Mouse (Mus musculus) thymus, postnatal 10 days (tissue): Measurements from ENCODE around the gene Cdc14b.

Experiments
- DNase-seq, 2 experiments: peaks; one replicate each; pipeline ENCODE4 v3.0.0; 2021; ENCODE audit warnings: low spot score in 2 of 2

The Cdc14b gene

DNA sequence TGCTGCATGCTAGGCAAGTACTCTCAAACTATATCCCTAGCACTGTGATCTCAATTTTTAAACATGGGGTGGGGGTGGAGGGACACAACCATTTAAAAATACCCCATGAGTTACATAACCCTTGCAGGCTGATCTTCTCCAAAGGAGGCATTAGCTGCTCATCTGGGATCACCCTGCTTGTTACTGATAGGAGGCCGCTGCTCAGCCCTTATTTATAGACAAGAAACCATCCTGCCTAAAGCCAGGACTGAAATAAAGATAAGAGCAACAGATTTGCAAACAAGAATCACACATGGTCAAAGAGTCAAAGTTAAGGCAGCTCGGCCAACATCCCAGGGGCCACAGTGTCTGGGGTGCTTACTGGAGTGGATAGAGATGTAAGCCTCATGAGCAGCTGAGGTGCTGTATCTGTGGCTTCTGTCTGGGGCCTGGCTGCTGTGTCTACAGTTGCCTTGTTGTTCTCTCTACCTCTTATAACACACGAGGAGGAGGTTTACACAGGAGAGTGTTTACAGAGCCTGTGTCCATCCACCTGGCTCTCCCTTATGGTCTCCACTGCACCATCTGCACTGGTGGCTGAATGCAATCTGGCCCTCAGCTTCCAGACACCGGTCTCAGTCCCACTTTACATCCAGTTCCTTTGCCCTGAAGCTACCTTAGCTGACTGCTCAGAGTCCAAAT, 38.0 kb downstream of the Cdc14b start:
- no peak for DNase-seq

DNA sequence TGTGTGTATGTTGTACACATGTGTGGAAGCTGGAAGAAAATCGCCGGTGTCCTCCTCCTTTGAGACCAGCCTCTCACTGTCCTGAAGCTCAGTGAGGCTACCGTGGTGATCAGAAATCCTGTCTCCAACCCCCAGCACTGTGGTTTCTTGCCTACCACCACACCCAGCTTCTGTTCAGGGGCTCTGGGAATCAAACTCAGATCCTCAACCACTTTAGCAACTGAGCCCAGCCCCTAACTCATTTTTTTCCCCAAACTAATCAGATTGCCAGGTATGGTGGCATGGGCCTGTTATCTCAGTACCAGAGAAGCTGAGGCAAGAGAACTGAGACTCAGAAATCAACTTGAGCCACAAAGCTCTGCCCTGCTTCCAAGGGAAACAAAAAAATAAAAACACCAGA, 39.3 kb downstream of the Cdc14b start:
- no peak for DNase-seq

DNA sequence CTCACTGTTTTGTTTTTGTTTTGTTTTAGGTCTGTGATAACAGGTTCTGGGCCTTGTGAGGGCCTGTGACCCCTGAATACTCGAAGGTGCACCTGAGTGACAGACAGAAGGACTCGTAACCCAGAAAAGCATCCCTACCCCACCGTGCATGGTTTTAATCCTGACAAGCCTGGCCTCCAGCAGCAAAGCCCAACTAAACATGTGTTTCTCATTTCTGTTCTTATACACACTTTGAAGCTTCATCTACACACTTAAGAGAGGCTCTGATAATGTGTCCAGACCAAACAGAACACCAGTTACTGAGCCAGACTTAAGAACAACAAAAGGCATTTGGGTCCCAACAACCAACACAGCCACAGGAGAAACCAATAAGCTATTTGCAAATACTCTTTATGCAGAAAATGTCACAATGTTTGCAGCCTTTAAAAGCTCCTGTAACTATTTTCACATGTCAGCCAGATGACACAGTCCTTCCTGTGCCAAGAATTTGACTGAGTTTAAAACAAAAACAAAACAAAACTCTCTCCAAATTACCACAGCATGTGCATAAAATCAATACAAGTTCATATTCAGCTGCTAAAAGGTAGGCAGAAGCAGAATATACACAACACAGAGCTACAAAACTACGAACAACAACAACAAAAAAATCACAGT, 39.9 kb downstream of the Cdc14b start:
- DNase-seq: no peak

DNA sequence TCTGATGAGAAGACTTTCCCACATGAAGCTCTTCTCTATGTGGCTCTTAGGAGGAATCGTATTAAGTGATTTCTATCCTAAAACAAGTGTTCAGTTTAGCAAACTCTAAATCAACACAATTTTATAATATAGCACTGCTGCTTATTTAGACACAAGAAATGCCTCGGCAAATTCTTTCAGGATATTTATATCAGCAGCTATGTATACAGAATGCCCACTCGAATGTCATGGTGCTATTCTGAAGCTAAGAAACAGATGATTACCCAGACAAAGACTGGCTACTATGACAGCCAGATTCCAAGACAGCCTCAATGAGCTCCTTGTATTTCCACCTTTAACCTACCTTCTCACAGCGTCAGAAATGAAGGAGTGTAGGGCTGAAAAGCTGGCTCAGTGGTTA, 42.0 kb downstream of the Cdc14b start:
- DNase-seq: no peak

DNA sequence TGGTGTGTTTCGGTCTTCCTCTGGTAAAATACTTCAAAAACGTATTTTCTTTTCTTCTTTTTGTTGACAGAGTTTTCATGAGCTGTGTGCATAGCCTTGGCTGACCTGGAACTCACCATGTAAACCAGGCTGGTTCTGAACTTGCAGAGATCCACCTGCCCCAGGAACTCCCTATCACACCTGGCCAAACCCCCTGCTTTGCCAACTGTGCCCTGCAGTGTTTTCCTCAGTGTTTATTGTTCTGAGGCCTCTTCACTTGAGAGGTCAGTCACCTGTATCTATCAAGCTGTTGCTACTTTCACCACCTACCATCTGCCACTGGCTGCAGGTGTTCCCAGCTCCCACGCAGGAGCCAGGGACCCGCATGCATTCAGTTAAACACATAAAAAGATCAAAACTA, 48.4 kb downstream of the Cdc14b start:
- DNase-seq: no peak

DNA sequence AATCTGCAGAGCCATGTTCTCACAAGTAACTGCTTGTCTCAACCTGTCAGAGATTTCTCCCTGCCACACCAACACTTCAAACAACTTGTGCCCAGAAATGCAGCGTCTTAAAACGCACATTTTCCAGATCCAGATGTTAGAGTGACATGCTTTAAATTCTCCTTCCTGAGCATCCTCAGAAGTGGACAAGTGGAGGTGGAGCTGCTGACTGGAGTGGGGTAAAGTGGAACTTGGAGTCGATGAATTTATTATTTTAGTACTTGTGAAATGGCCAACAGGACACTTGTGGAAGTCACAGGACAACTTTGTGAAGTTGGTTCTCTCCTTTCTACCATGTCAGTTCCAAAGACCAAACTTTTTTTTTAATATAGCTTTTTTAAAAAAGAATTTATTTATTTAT, 49.4 kb downstream of the Cdc14b start:
- DNase-seq: no peak

DNA sequence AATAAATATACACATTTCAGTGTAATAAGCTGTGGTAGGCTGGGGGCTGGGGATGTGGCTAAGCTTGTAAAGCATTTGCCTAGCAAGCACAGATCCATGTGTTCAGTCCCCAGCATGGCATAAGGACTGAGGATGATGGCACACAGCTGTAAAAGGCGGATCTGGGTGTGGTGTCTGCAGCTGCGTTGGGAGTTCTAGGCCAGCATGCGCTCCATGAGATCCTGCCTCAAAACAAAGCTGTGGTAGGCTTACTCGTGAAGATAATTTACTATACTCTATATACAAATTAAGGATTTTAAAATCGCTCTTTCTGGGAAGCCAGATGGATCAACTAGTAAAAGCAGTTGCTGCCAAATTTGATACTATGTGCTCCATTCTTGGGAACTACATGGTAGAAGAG, 60.2 kb downstream of the Cdc14b start:
- no peak for DNase-seq

DNA sequence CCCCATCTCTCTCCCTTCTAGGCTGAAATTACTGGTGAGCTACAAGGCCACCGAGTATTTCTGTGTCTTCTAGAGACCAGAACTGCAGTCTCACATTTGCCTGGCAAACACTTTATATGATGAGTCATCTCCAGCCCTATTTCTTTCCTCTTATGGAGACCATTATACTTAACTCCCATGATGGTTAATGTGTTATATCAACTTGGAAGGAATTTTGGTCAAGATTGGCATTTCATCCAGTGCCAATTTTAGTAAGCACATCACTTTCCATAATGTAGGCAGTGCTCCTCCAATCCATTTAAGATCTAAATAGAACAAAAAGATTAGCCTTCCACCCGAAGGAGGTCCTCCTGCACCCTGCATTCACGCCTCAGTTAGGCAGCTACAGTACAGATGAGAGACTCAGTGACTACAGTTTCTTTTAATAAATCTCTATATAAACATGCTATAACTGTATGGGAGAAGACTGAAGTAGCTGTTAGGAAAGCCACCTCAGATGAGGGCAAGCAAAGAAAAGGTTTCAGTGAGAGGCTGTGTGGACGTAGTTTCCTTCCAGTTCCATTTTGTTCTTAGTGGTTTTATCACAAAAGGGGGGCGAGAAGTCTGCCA, 63.0 kb downstream of the Cdc14b start:
- DNase-seq: no peak

DNA sequence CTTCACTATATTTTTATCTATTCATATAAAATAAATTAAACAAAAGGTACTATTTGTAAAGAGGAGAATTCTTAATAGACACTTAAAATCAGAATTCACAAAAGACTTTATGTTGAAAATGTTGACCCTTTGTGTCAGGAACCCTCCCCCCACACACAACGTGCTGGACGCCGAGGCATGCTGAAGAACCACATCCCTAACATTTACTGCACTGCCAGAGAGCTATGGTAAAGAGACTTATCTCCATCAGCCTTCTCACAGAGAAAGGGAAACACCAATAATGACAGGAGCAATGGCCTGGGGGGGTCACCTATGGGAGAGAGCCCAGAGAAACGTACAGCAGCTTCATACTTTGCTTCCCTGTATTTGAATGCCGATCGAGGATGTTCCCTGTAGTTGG, 66.9 kb downstream of the Cdc14b start:
- no peak for DNase-seq

DNA sequence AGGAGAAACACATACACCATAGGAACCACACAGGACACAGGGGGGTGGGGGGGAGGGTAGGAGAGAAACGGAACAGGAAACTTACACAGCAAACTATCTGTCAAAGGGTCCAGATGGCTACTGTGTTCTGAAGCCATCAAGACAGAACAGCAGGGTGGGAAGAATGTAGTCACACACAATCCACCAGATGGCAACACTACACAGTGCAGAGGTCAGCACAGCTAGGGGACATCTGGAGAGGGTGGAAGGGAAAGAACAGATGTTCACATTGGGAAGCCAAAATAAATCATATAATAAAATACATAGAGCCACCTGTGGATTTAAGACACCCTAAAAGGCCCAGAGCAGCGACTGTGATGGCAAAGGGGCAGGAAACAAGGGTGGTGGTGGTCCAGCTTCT, 69.9 kb downstream of the Cdc14b start:
- DNase-seq: no peak

DNA sequence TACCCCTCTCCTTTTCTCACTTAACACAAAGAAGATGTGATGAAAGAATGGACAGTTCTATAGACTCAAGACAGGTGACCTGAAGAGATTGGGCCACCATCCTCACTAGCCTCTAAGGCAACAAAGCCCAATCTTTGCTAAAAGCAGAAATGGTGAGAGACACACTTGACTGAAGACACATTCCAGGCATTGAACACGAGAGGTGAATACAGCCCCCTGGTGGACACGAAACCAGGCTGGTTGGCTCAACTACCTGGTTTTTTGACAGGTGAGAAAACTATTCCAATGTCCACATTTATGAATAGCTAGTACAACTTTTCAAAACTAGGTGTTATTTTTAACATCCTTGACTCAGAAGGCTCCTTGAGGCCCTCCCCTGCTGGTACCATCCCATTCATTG, 70.4 kb downstream of the Cdc14b start:
- DNase-seq: peak in 1 of 2 experiments; percentile 54

DNA sequence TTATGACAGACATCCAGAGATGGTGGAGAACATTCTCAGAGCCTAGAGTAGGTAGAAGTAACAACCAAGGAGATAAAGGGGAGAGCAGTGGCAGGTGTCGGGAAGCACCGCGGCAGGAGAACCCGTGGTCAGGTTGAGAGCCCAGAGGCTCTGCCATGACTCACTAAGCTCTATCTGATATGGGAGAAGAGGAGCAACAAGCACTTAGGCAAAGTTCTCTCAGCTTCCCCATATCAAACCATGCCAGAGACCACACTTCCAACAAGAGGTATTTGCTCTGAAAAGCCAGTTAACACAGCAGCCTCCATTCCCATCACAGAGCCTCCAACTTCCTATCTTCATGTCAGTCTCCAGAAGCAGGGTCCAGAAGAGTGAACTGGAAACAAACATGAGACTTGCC, 74.2 kb downstream of the Cdc14b start:
- no peak for DNase-seq

DNA sequence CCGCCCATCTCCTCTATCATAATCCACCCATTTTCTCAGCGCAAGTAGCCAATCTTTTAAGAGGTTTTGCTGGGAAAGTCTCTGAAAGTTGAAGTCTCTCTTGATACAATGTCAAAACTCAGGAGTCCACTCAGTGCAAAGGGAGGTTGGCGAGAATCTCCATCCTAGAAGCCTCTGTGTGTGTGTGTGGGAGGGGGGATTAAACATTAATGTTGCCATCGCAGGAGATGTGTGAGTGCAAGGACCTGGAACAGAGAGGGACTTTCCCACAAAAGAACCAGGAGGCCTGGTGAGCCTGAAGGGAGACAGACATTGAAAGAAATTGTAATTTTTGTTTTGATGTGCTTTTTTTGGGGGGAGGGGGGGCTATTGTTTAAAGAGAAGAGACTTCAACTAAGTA, 76.8 kb downstream of the Cdc14b start:
- no peak for DNase-seq

DNA sequence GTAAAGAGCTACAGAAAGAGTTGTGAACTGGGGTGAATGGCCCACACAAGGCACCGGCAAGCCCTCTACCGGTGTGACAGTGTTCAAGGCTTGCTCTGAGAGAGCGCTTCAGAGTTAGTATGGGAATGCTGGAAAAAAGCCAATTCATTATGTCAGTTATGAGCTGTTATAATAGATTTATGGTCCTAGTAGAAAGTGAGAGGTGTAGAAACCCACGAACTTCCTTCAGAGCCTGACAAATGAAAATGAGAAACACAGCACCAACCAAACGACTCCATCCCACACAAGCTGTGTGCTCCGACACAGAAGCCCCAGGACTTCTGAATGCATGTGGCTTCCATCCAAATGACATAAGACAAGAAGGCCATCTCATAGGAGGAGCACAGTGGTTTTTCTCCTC, 77.2 kb downstream of the Cdc14b start:
- DNase-seq: no peak

DNA sequence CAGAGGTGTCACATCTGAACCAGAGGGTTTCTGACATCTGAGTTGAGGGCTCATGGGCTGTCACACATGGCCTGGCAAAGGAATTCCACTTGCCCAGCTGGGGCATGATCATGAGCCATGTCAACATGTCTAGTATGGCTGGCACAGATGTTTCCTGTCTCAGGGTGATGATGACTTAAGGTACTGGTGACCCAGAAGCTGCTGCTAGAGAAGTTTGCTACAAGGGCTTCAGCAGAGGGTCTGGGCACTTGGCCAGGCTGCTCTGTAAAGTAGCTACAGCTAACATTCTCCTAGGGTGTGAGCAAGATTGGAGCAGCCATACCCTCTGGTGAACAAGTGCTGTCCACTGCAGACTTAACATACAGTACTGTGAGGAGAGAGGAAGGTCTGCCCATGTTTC, 88.0 kb downstream of the Cdc14b start:
- DNase-seq: no peak

DNA sequence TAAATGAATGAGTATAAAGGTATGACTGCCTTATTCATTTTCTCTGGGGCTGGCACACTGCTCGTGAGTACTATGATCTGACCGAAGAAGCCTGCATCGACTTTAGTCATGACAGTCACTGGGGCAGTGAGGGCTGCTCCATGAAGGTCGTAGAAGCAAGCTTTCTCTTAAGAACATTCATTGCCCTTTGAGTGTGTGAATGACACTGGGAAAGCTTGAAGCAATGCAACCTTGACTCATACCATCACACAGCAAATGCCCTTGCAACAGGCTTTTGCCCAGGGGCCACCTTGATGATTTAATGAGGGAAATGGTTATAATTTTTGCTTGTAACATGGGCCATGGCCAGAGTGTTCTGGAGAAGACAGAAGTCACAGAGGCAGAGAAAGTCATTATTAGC, 88.6 kb downstream of the Cdc14b start:
- no peak for DNase-seq

DNA sequence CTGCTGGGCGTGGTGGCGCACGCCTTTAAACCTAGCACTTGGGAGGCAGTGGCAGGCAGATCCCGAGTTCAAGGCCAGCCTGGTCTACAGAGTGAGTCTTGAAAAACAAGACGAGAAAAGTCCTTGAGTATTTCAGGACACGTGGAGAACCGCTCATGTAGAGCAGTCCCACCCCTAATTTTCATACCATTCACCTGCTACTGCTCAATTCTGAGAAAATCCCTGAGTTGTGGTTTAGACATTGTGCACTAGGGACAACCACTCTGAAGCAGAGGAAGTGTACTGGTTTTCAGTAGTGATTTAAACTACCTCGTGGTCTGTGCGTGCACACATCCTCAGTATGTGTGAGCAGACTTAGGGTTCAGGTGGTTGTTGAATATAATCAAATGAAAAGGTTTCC, 89.5 kb downstream of the Cdc14b start:
- no peak for DNase-seq

DNA sequence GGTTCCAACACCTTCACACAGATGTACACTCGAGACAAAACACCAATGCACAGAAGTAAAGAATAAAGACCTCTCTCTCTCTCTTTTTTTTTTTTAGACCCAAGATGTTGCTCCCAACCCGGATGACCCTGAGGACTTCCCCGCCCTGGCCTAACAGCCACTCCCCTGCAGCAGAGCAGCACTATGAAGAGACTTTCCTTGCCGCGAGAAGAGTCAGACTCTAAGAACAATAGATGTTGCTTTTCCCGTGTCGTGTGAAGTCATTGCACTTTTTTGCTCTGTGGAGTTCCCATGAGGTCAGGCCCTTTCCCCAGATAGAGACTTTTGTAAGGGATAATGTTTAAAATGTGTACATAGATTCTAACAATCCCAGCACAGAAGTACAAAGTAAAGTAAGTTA, 89.9 kb downstream of the Cdc14b start:
- no peak for DNase-seq

DNA sequence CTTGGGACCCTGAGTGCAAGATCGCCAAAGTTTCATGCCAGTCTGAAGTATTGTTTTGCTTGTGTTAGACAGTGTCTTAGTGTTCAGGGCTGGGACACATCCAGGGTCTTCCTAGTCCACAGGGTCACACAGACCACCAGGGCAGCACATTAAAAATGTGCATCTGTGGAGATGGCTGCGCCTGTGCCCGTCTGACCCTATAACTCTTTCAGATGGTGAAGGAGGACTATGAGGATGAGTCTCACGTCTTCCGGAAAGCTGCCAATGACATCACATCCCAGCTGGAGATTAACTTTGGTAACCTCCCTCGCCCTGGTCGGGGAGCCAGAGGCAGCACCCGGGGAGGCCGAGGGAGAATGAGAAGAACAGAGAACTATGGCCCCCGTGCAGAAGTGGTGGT, 90.7 kb downstream of the Cdc14b start:
- no peak for DNase-seq

DNA sequence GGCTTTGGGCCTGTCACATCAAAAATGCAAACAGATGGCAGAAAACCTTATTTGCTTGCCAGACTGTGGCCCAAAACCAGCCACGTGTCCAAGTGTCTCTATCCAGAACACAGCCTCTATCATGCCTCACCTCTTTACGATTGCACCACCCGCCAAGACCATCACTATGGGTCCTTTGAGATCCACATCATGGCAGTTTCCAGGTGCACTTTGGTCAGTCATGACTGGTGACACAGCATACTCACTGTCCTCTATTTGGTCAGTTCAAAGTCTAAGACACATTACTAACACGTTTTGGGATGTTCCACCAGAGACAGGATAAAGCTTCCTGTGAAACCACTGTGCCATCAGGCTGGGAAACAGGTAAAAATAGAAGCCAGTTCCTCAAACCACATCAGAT, 91.5 kb downstream of the Cdc14b start:
- DNase-seq: no peak

DNA sequence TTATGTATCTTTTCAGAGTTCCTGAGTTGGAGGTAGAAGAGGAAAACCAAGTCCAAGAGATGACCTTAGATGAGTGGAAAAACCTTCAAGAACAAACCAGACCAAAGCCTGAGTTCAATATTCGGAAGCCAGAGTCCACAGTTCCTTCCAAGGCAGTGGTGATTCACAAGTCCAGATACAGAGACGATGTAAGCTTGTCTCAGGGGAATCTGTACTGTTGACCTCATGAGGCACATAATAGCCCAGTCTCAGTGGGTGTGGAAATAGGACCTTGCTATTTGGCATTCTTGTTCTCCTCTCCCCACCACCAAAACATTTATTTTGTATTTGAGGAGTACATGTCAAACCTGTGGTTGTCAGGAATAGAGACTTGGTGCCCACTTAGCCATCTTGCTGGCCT, 93.0 kb downstream of the Cdc14b start:
- no peak for DNase-seq

DNA sequence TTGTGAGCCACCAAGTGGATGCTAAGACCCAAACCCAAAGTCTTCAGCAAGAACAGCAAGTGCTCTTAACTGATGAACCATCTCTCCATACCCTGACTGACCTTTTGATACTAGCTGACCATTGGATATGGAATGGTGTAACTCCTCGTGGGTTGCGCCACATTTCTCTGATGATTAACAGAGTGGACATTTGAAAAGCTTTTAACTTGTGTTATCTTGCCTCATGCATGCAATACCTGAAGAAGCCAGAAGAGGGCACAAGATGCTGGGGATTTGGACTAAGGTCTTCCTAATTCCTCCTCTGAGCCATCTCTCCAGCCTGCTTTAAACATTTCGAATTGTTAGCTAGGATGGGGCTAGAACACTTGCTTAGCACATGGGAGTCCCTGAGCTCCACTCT, 94.2 kb downstream of the Cdc14b start:
- DNase-seq: peak; percentile 24 to 61

DNA sequence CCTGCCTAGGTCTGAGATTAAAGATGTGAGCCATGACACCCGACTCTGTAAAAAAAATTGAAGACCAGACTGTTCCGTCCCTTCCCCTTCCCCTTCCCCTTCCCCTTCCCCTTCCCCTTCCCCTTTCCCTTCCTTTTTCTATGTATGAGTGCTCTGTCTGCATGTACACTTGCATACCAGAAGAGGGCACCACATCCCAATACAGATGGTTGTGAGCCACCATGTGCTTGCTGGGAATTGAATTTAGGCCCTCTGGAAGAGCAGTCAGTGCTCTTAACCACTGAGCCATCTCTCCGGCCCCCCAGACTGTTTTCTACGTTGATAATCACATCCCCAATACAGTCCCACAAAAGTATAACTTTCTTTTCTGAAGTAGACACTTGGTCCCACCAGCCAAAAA, 94.8 kb downstream of the Cdc14b start:
- peak in 1 of 2 experiments; percentile 17 for DNase-seq
